Mouse (Mus musculus): ENCODE measurements at regions not wholly inside any gene's neighbourhood (a gene's known extent, or its start where the extent isn't known, plus 50 kb on each side); places are given as distances from the start of the nearest gene placed in this dataset.

GRCm38 (mm10) chr12:15676127-15676526, 140.6 kb downstream of the Trib2 start:
- H3K27me3 ChIP-seq (ENCODE audit: control insufficient read depth, insufficient read depth, low read depth, low read length): no peaks in the 10 kb centered on the region
- H3K9me3 ChIP-seq (replicated peaks; ENCODE audit: control insufficient read depth, low read length, poor library complexity, severe bottlenecking): no peaks in the 10 kb centered on the region
- 66% methylated on average over 3 of the region's 3 CpGs for WGBS
- H3K36me3 ChIP-seq (ENCODE audit: control insufficient read depth, insufficient read depth, low read length): no peaks in the 10 kb centered on the region
- no peak overlapping the region for H3K9ac ChIP-seq (ENCODE audit: low read depth, low read length)
- ATAC-seq: no peak
- H3K4me3 ChIP-seq (ENCODE audit: low read depth, low read length): no peak overlapping the region
- H3K4me1 ChIP-seq (ENCODE audit: control insufficient read depth, insufficient read depth, low read length): no peaks in the 10 kb centered on the region
- no peak overlapping the region for H3K4me2 ChIP-seq (ENCODE audit: low read length)
- H3K27ac ChIP-seq (ENCODE audit: low read length): no peak overlapping the region

- ATAC-seq: no peak
- Histone ChIP-seq H3K4me3 (ENCODE audit: low read depth, low read length) (no peak overlapping the region), H3K27me3 (ENCODE audit: control insufficient read depth, insufficient read depth, low read depth, low read length) (no peaks in the 10 kb centered on the region), H3K27ac (ENCODE audit: low read length) (no peak overlapping the region), H3K4me1 (ENCODE audit: control insufficient read depth, insufficient read depth, low read length) (no peaks in the 10 kb centered on the region), H3K9ac (ENCODE audit: low read depth, low read length) (no peak overlapping the region), H3K9me3 (replicated peaks; ENCODE audit: control insufficient read depth, low read length, poor library complexity, severe bottlenecking) (no peaks in the 10 kb centered on the region), H3K4me2 (ENCODE audit: low read length) (no peak overlapping the region), H3K36me3 (ENCODE audit: control insufficient read depth, insufficient read depth, low read length) (no peaks in the 10 kb centered on the region)
- 67% methylated on average over 2 of the region's 2 CpGs for WGBS
Measured at GRCm38 (mm10) chr12:15659755-15660154, 157.0 kb downstream of the Trib2 start.

- Histone ChIP-seq H3K9ac (ENCODE audit: low read depth, low read length) (no peak overlapping the region), H3K27ac (ENCODE audit: low read length) (no peak overlapping the region), H3K36me3 (ENCODE audit: control insufficient read depth, insufficient read depth, low read length) (no peaks in the 10 kb centered on the region), H3K27me3 (ENCODE audit: control insufficient read depth, insufficient read depth, low read depth, low read length) (no peaks in the 10 kb centered on the region), H3K4me3 (ENCODE audit: low read depth, low read length) (no peak overlapping the region), H3K4me1 (ENCODE audit: control insufficient read depth, insufficient read depth, low read length) (no peaks in the 10 kb centered on the region), H3K9me3 (replicated peaks; ENCODE audit: control insufficient read depth, low read length, poor library complexity, severe bottlenecking) (no peaks in the 10 kb centered on the region), H3K4me2 (ENCODE audit: low read length) (no peak overlapping the region)
- ATAC-seq: no peak
- 72% methylated on average over 2 of the region's 2 CpGs for WGBS
Measured at GRCm38 (mm10) chr12:15659332-15659731, 157.4 kb downstream of the Trib2 start.

GRCm38 (mm10) chr12:15657748-15658251, 158.9 kb downstream of the Trib2 start:
- no peak overlapping the region for H3K27ac ChIP-seq (ENCODE audit: low read length)
- no peak overlapping the region for H3K9ac ChIP-seq (ENCODE audit: low read depth, low read length)
- WGBS: 89% methylated on average over 3 of the region's 3 CpGs
- no peaks in the 10 kb centered on the region for H3K4me1 ChIP-seq (ENCODE audit: control insufficient read depth, insufficient read depth, low read length)
- H3K4me3 ChIP-seq (ENCODE audit: low read depth, low read length): no peak overlapping the region
- no peaks in the 10 kb centered on the region for H3K9me3 ChIP-seq (replicated peaks; ENCODE audit: control insufficient read depth, low read length, poor library complexity, severe bottlenecking)
- H3K4me2 ChIP-seq (ENCODE audit: low read length): no peak overlapping the region
- H3K36me3 ChIP-seq (ENCODE audit: control insufficient read depth, insufficient read depth, low read length): no peaks in the 10 kb centered on the region
- no peaks in the 10 kb centered on the region for H3K27me3 ChIP-seq (ENCODE audit: control insufficient read depth, insufficient read depth, low read depth, low read length)
- ATAC-seq: no peak

GRCm38 (mm10) chr12:15654585-15654984, 162.1 kb downstream of the Trib2 start:
- Histone ChIP-seq H3K4me2 (ENCODE audit: low read length) (no peak overlapping the region), H3K27ac (ENCODE audit: low read length) (no peak overlapping the region), H3K27me3 (ENCODE audit: control insufficient read depth, insufficient read depth, low read depth, low read length) (no peaks in the 10 kb centered on the region), H3K4me3 (ENCODE audit: low read depth, low read length) (no peak overlapping the region), H3K9me3 (replicated peaks; ENCODE audit: control insufficient read depth, low read length, poor library complexity, severe bottlenecking) (no peaks in the 10 kb centered on the region), H3K9ac (ENCODE audit: low read depth, low read length) (no peak overlapping the region), H3K4me1 (ENCODE audit: control insufficient read depth, insufficient read depth, low read length) (no peaks in the 10 kb centered on the region), H3K36me3 (ENCODE audit: control insufficient read depth, insufficient read depth, low read length) (no peaks in the 10 kb centered on the region)
- ATAC-seq: no peak
- WGBS: 93% methylated on average over 4 of the region's 4 CpGs

GRCm38 (mm10) chr12:15653357-15653763, 163.4 kb downstream of the Trib2 start:
- H3K36me3 ChIP-seq (ENCODE audit: control insufficient read depth, insufficient read depth, low read length): no peaks in the 10 kb centered on the region
- no peaks in the 10 kb centered on the region for H3K27me3 ChIP-seq (ENCODE audit: control insufficient read depth, insufficient read depth, low read depth, low read length)
- no peak overlapping the region for H3K27ac ChIP-seq (ENCODE audit: low read length)
- H3K4me3 ChIP-seq (ENCODE audit: low read depth, low read length): no peak overlapping the region
- no peaks in the 10 kb centered on the region for H3K4me1 ChIP-seq (ENCODE audit: control insufficient read depth, insufficient read depth, low read length)
- WGBS: 77% methylated on average over 8 of the region's 8 CpGs
- no peak overlapping the region for H3K9ac ChIP-seq (ENCODE audit: low read depth, low read length)
- H3K4me2 ChIP-seq (ENCODE audit: low read length): no peak overlapping the region
- ATAC-seq: no peak
- H3K9me3 ChIP-seq (replicated peaks; ENCODE audit: control insufficient read depth, low read length, poor library complexity, severe bottlenecking): no peaks in the 10 kb centered on the region

- no peak for ATAC-seq
- Histone ChIP-seq H3K4me2 (ENCODE audit: low read length) (no peak overlapping the region), H3K4me1 (ENCODE audit: control insufficient read depth, insufficient read depth, low read length) (no peaks in the 10 kb centered on the region), H3K27me3 (ENCODE audit: control insufficient read depth, insufficient read depth, low read depth, low read length) (no peaks in the 10 kb centered on the region), H3K36me3 (ENCODE audit: control insufficient read depth, insufficient read depth, low read length) (no peaks in the 10 kb centered on the region), H3K4me3 (ENCODE audit: low read depth, low read length) (no peak overlapping the region), H3K9me3 (replicated peaks; ENCODE audit: control insufficient read depth, low read length, poor library complexity, severe bottlenecking) (no peaks in the 10 kb centered on the region), H3K9ac (ENCODE audit: low read depth, low read length) (no peak overlapping the region), H3K27ac (ENCODE audit: low read length) (no peak overlapping the region)
- WGBS: 97% methylated on average over 2 of the region's 2 CpGs
Measured at GRCm38 (mm10) chr12:15651293-15651692, 165.4 kb downstream of the Trib2 start.

GRCm38 (mm10) chr12:15649906-15650305, 166.8 kb downstream of the Trib2 start:
- Histone ChIP-seq H3K27me3 (ENCODE audit: control insufficient read depth, insufficient read depth, low read depth, low read length) (no peaks in the 10 kb centered on the region), H3K9ac (ENCODE audit: low read depth, low read length) (no peak overlapping the region), H3K4me2 (ENCODE audit: low read length) (no peak overlapping the region), H3K27ac (ENCODE audit: low read length) (no peak overlapping the region), H3K4me3 (ENCODE audit: low read depth, low read length) (no peak overlapping the region), H3K4me1 (ENCODE audit: control insufficient read depth, insufficient read depth, low read length) (no peaks in the 10 kb centered on the region), H3K36me3 (ENCODE audit: control insufficient read depth, insufficient read depth, low read length) (no peaks in the 10 kb centered on the region), H3K9me3 (replicated peaks; ENCODE audit: control insufficient read depth, low read length, poor library complexity, severe bottlenecking) (no peaks in the 10 kb centered on the region)
- WGBS: 80% methylated on average over 4 of the region's 4 CpGs
- no peak for ATAC-seq

GRCm38 (mm10) chr12:15649226-15649625, 167.5 kb downstream of the Trib2 start:
- no peaks in the 10 kb centered on the region for H3K36me3 ChIP-seq (ENCODE audit: control insufficient read depth, insufficient read depth, low read length)
- H3K4me2 ChIP-seq (ENCODE audit: low read length): no peak overlapping the region
- 31% methylated on average over 1 of the region's 1 CpGs for WGBS
- H3K27me3 ChIP-seq (ENCODE audit: control insufficient read depth, insufficient read depth, low read depth, low read length): no peaks in the 10 kb centered on the region
- no peak for ATAC-seq
- H3K4me1 ChIP-seq (ENCODE audit: control insufficient read depth, insufficient read depth, low read length): no peaks in the 10 kb centered on the region
- no peak overlapping the region for H3K9ac ChIP-seq (ENCODE audit: low read depth, low read length)
- H3K27ac ChIP-seq (ENCODE audit: low read length): no peak overlapping the region
- no peak overlapping the region for H3K4me3 ChIP-seq (ENCODE audit: low read depth, low read length)
- no peaks in the 10 kb centered on the region for H3K9me3 ChIP-seq (replicated peaks; ENCODE audit: control insufficient read depth, low read length, poor library complexity, severe bottlenecking)

Data from midbrain, embryonic 16.5 days (tissue).